Mouse (Mus musculus) spleen, embryonic (tissue): ENCODE measurements at regions not wholly inside any gene's neighbourhood (a gene's known extent, or its start where the extent isn't known, plus 50 kb on each side); places are given as distances from the start of the nearest gene placed in this dataset.
"Not testable (repeated sequence)": the region's sequence is repeated elsewhere in the genome, so short reads cannot be mapped to it uniquely, and the experiment has no call there.

Source experiments
- CTCF ChIA-PET: fragments of 350-600 bp; sonication (Branson Sonifier 250); formaldehyde crosslinking; loops from one replicate; lab custom pipeline; 2022; lab: Charles Lee

DNA sequence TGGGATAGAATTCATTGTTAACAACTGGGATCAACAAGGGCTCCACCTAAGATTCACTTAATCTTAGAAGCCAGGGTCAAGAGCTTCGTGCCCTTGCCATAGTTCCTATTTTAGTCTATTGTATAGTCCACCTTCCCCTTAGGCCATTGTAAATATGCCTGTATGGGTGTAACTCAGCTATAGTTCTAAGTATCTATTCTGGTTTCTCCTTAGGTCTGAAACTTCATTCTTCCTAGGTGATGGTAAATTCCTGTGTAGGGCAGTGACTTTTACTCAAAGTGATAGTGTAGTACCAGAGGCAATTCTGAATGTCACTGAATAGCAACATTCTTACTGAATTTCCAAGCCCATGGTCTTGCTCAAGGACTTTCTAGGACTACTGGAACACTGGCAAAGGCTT is 989.4 kb downstream of the Ankrd7 start:
- CTCF ChIA-PET = interaction anchor here (0.5 kb wide), 1 partner anchor 38 kb away, joined by 3 read pairs; no protein-coding TSS in a partner anchor

DNA sequence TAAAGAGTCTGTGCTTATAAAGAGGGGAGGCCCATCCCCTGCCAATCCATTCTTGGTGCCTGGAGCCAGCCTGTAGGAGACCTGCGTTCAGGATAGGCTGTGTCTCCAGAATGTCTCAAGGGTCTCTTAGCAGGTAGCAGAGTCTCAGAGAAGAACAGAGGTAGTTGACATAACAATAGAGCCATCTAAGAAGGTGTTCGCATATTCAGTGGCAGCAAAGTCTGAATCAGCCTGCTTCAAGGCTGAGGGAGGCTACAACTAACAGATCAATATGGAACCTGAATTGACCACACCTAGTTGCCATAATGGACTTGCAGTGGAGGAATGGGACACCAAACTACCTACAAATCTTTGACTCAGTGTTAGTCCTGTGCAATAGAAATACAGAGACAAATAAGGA is 998.0 kb downstream of the Ankrd7 start:
- CTCF ChIA-PET = no interaction called here

DNA sequence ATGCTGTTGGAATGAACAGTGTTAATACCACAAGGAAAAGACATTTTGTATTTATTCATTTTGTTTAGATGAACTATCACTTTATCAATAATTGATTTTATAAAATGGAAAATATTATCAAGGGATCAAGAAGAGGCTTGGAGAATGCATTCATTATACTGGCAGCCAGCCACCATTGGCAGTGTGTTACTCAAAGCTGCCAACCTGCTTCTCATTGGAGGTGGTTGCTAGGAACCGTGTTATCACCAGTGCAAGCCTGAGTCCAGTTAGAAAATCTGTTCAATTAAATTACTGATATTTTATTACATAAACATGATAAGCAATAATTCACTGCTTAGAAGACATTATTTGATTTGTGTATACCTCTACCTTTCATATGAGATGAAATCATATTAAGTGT is 1003.6 kb downstream of the Ankrd7 start:
- CTCF ChIA-PET = no interaction called here

DNA sequence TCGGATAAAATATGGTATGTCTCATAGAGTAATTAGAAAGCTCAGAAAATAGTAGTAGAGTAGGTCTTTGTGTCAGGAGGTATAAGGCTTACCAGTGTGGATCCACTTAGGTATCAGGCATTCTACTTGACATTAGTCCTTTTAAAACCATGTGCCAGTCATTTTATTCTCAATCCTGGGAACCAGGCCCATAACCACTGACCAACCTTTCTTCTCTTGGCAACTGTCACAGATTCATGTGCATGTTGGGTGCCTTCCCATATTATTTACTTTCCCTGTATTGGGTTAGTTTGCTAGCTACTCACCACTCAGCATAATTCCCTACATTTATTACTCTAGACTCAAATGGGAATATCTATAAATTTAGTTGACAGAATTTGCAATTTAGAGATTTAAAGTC is 1045.1 kb downstream of the Ankrd7 start:
- CTCF ChIA-PET = no interaction called here

DNA sequence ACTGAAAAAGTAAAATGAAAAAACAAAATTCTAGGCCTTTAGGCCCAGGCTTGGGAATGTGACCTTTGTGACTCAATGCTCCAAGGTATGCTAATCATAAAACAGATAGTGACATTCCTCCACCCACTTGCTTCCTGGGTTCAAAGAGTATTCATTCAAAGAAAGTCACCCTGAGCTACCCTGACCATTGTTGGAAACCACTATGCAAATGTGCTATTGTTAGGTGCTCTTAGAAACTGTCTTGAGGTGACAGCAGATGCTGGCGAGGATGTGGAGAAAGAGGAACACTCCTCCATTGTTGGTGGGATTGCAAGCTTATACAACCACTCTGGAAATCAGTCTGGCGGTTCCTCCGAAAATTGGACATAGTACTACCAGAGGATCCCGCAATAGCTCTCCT is 1075.7 kb downstream of the Ankrd7 start:
- CTCF ChIA-PET = not testable (repeated sequence)

DNA sequence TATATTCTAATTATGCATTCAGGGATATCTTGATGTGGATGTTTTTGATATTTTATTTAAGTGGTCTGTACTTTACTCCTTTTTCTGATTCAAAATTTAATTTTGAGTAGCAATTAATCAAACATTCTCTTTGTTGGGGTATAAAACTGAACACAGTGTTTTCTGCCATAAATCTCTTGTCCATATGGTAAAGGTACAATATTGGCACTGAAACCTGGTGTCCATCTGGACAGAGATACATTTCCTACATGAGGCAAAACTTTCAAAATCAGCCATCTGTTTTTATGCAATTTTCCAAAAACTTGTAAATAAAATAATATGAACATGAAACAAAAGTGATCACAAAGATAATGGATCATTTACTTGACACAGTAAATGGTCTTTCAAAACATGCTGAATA is 1078.2 kb downstream of the Ankrd7 start:
- CTCF ChIA-PET = no interaction called here

DNA sequence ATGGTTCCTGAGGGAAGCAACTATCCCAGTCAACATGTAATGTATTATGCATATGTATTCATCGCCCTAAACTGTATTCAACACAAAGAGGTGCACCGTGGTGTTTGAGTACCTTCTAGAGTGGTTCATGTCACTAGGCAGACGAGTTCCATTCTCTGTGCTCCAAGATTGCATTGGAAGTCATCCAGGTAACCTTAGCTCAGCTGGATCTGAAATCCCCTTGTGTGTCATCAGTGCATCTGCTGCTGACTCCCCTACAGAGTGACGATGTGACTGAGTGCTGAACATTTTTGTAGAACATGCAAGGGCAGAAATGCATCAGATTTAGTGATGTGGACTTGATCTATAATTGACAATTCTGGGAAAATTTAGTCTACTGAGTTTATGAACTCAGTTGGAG is 1079.6 kb downstream of the Ankrd7 start:
- CTCF ChIA-PET = no interaction called here

DNA sequence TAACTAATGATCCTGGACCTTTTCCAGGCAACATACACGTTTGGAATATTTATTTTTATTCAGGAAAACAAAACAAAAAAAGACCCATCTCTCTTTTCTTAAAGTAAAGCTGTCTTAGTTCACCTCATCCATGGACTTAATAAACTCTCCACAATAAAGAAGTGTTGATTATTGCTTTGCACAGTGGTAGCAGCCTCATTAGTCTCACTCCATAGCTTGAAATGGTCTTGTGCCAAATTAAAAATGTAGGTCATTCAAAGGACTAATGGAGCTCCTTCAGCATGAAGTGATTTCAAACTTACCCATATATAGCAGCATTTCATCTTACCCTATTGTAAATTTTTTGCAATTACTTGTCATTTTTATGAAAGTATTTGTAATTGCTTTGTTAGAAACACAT is 1109.8 kb downstream of the Ankrd7 start:
- CTCF ChIA-PET = no interaction called here

DNA sequence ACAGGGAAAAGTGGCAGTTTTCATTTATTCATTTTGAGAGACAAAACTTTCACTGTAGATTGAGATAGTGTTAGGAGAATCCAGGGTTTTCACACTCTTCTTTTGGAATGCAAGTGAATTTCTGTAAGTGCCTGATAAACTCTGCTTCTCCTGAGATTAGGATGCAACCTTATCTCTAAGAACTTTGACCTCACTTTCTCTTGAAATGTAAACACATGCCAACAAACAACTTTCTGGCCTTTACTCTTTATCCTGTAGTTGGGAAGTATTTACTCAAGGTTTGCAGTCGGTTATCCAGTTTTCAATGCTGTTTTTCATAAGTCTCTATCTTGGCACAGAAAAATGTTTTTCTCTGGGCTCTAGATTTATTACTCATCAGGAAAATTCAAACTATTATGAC is 1125.7 kb downstream of the Ankrd7 start:
- CTCF ChIA-PET = no interaction called here

DNA sequence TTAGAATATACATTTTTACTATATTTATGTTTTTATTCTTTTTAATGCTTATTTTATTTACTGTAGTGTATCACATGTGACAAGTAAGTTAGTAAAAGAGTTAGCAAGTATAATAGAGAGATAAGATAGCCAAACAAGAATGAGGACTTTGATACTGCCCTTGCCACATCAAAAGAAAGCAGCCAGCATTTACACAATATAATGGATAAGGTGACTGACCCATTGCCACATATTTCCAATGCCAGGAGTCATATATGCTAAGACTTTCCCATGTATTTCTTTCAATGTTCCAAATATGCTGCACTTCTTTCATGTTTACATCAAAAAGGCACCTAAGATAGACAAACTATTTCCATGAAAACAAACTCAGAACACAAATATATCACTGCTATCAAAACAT is 1162.3 kb downstream of the Ankrd7 start:
- CTCF ChIA-PET = interaction anchor here (0.7 kb wide), 1 partner anchor 1451 kb away, joined by 3 read pairs; no protein-coding TSS in a partner anchor

DNA sequence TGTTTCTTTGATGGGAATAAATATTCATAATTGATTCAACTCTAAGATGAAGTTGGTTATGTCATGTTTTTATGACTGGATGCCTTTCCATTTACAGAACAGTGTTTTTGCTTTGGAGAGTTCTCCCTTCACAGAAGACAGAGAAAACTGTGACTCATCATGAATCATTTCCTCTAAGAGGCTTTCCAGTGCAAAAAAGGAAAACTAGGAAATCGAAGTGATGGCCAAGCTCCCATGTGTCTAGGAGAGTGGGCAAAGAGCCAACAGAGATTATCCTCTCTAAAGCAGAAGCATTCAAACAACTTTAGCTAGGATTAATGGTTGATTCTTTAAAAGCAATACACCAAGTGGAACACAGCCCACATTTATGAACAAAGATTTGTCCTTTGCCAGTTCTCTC is 1171.7 kb downstream of the Ankrd7 start:
- CTCF ChIA-PET = no interaction called here

DNA sequence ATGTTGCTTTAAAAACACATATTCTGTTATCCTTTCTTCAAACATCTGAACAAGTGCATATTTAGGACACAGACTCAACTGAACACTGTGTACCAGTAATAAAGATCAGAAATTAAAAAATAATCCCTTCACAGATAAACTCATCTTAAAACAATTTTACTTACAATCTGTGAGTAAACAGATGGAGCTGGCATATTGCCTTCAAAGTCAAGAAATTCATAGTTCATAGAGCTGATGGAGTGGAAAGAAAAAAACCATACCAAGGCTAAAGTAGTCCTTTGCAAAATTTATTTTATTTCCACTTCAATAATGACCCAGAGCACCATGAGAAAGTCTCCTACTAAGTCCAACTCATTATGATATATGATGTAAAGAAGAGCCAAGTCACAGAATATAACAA is 1136.6 kb upstream of the Kcnd2 start:
- CTCF ChIA-PET = no interaction called here

DNA sequence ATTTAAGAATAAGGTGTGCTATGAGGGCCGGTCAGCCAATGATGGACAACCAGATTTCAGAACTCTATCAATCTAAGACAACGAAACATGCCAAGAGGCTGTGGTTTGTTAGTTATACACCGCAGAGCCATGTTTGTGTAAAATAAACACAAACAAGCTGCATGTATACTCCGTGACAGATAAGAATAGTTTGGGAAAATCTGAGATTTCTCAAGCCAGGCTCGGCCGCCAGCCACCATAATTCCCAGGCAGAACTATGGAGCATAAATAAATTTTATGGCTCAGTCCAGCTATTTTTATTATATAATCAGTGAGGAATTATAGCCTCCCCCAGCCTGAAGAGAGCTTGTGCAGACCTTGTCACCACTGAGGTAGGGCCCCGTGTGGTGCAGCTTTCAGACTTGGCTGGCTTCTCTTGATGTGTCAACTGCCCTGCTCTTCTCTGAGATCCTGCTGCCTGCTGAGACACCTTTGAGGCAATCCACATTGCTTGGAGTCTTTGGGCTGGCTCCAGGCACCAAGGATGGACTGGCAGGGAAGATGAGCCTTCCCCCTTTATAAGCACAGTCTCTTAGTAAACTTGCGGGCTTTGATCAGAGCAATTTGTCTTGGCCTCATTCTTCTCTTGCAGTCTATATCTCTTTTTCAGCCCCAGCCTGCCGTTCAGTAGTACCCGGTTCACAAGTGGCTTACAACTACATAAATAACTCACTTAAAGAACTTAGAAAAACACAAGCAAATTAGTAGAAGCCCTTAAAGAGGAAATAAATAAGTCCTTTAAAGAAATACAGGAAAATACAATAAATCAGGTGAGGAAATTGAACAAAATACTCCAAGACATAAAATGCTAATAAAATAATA is 1123.0 kb upstream of the Kcnd2 start:
- CTCF ChIA-PET = no interaction called here

DNA sequence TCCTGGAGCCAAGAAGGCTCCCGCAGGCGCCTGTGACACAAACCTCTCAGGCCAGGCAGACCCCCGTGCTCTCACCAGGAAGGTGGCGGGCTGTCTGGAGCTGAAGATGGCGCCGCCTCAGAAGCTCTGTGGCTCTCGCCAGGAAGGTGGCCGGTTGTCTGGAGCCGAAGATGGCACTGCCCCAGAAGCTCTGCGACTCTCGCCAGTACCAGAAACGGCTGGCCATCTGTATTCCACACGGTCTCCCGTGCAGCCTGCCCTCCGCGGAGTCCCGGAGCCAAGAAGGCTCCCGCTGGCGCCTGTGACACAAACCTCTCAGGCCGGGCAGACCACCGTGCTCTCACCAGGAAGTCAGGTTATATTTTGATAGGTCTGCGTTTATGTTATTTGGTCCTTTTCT is 1081.3 kb upstream of the Kcnd2 start:
- CTCF ChIA-PET = not testable (repeated sequence)

DNA sequence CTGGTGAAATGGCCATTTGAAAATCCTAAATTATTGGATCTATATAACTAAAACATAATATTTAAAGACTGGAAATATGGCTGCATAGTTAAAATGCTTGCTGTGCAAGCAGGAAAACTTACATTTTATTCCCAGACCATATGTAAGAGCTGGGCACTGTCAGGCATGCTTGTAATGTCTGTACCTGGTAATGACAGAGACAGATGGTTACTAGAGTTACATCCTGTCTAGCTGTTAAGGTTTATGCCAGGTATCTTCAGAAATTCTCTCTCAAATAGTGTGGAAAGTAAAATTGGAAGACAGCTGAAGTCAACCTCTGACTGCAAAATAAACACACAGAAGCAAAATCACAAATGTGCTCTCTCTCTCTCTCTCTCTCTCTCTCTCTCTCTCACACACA is 1077.8 kb upstream of the Kcnd2 start:
- CTCF ChIA-PET = no interaction called here
